Mouse (Mus musculus): ENCODE measurements at regions not wholly inside any gene's neighbourhood (a gene's known extent, or its start where the extent isn't known, plus 50 kb on each side); places are given as distances from the start of the nearest gene placed in this dataset.
A peak's percentile ranks its signal among the peaks of the same experiment; 100 is the strongest.

DNA sequence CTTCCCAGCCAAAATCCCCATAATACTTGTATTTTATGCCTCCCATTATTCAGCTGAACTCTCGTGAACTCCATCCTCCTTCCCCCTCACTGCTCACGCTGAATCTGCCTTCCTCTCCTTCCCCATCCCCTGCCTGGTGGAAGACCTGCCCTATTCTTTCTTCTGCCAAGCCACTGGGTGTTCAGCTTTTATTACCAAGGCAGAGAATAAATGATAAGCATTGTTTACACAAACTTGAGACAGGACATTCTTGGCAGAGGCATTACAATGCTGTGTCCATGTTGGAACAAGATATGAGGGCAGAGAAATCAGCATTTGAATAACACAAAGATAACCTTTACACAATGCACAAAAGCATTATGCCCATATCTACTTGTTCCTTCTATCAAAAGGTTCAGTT, 80.2 kb downstream of the Dhrs2 start:
- peak; percentile 9 for DNase-seq (ENCODE audit: low spot score)

DNA sequence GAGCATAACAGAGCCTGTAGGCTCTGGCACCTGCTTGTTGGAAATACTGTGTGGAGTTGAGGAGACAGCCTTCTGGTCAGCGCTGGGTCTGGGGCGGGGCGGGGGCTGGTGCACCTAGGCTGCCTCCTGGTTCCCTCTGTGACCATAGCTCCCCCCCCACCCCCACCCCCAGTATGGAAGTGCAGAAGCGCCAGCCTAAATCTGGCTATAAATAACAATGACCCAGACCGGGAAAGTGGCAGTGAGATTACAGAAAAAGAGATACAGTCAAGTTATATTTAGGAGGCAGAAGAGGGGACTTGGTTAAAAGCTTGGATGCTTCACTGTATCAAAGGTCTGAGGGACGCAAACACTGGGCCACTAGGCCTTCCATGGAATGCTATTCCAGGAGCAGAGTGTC, 91.8 kb downstream of the Dhrs2 start:
- DNase-seq (ENCODE audit: low spot score) = no peak

DNA sequence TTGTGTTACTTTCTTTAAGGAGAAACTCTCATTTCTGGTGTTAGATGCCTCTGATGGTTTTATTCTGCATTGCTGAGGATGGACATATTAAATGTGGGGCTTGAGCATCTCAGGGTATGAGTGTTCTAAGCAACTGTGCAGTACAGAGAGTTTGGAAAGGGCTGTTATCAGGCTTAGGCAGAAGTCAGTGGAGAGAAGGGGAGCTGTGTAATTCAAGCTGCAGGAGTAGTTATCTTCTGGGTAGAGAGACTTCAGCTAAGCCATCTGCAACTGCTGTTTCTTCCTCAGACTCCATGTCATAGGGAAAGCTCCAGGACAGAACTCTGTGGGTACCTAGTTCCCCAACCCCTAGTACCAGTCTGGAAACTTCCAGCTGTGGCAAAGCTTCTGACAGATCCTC, 102.1 kb downstream of the Dhrs2 start:
- DNase-seq (ENCODE audit: low spot score) = no peak

DNA sequence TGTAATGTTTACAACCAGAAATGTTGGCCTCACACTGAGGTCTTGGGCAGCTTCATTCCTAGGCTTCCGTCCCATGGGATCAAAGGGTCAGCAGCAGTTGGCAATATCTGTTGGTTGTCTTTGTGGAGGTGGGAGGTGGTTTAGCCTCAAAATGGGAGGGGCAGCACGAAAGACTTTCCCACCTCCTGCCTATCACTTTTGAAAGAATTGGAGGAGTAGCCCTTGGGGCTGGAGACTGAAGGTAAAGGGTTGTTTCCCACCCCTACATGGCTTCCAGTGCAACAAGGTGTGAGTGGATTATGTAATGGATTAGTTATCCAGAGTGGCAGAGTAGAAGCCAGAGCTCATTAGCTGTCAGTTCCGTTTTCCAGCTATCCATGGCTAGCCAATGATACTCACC, 102.5 kb downstream of the Dhrs2 start:
- no peak for DNase-seq (ENCODE audit: low spot score)

DNA sequence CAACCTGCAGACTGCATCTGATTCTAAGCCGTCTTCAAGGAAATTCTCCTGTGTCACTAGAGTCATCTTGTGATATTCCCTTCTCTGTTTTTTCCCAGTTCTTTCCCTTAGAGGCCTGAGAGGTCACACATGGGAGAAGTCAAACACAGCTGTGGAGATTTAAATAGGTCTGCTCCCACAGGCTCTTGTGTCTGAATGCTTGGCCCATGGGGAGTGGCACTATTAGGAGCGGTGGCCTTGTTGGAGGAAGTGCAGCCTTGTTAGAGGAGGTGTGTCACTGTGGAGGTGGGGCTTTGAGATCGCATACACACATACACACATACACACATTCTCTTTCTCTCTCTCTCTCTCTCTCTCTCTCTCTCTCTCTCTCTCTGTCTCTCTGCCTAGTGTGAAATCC, 112.0 kb downstream of the Dhrs2 start:
- no peak for DNase-seq (ENCODE audit: low spot score)

DNA sequence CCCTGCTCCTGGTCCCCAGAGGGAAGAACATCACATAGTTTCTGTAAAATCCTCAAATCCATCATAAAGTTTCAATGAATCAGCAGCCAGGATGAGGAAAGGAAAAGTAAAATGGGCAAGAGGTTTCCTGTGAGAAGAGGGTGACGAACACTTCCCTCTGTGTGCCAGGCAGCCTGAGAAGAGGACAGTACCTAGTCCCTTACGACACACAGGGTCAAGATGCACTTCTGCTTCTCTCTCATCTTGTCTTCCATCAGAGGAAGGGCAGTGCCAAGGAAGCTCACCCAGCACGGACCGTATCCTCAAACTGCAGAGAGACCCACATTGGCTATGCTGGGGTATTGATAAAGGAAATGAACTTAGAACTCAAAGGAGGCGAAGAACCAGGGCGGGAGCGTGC, 112.5 kb downstream of the Dhrs2 start:
- DNase-seq (ENCODE audit: low spot score) = no peak

DNA sequence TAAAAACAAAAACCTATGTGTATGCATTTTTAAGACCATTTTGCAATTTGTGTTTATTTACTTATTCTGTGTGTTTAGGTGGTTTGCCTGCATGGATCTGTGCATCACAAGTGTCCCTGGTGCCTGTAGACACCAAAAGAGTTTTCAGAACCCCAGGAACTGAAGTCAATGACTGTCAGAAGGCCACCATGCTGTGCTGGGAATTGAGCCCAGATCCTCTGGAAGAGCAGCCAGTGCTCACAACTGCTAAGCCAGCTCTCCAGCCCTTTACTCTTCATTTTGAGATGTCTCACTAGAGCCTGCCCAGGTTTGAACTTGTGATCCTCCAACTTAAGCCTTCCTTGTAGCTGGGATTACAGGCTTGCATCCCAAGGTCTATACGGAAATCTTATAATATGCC, 113.8 kb downstream of the Dhrs2 start:
- no peak for DNase-seq (ENCODE audit: low spot score)

DNA sequence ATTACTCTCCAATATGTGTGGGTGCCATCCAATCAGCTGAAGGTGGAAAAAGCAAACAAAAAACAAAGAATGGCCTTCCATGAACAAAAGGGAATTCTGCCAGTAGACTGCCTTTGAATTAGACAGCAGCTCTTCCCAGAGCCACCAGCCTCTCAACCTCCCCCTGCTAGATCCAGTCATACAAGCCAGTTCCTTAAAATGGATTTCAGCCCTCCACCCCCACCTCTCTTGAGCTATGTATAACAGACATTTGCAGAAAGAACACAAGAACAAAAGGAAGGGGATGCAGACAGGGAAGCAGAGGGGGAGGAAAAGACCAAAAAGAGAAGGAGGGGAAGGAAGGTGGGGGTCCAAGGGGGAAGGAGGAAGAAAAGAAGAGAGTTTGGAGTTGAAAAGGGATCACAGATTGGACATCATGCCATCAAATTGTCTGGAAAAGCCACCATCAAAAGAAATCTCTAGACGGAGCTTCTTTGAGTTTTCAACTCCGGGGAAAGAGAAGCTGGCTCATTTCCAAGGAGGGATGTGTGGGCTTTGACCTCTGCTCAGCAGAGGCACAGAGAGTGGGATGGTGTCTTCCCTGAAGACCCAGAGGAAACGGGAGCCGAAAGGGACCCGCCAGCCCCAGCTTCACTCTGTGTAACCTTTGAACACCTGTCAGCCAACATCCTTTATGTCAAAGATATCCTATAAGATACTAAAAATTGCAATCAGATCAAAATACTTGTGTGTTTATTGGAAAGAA, 114.8 kb downstream of the Dhrs2 start:
- no peak for DNase-seq (ENCODE audit: low spot score)

DNA sequence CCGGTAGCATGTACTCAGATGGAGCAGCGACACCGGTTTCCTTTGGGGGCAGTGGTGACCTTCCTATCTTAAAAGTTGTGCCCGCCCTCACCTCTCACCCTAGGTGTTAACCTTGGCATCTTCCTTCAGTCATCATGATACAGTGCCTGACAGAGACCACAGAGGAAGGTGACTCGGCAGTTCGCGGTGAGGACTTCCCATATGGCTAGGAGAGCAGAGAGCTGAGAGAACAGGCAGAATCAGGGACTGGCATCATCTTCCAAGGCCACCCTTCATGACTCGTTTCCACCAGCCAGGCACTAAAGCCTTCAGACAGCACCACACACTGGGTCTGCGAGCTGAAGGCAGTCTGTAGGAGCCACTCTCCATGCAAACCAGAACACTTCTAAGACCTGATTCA, 116.2 kb downstream of the Dhrs2 start:
- DNase-seq (ENCODE audit: low spot score) = no peak

DNA sequence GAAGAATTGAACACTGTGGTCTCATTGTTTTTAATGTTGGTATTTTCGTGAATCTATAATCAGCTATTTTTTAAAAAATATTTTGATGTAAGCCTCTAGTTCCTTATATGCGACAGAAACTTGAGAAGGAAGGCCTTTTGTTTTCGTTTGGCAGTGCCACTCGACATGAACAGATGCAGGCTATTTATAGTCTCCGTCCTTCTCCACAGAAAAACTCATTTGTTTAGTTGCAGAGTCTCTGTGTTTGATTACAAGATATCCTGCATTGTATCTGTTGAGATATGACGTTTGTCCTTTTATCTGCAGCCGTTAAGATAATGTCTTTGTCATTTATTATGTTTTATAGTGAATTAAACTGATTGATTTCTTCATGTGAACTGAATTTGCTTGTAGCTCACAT, 116.7 kb downstream of the Dhrs2 start:
- peak; percentile 35 for DNase-seq (ENCODE audit: low spot score)

DNA sequence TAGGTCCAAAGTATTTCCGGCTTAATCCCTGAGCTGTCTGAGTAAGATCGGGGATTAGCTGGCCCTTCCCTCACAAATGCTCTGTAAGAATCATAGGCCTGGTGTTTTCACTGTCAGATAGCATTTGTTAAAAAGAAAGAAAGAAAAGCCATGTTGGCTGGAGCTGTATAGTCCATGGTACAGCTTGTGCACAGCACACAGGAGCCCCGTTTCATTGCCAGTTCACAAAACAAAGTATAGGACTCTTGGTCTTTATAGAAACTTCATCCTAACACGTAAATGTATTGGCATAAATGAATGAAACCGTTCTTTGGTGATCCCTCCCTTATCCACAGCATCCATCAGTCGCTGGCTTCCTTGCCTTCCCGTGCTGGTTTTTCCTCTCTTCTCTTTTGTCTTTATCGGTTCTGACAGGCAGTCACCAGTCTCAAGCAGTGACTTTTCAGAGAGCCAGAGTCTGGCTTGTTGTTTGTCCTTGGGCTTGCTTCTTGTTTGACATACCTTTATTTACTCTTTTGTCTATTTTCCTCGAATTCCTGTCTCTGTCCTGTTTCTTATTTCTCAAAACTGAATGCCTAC, 117.3 kb downstream of the Dhrs2 start:
- no peak for DNase-seq (ENCODE audit: low spot score)

DNA sequence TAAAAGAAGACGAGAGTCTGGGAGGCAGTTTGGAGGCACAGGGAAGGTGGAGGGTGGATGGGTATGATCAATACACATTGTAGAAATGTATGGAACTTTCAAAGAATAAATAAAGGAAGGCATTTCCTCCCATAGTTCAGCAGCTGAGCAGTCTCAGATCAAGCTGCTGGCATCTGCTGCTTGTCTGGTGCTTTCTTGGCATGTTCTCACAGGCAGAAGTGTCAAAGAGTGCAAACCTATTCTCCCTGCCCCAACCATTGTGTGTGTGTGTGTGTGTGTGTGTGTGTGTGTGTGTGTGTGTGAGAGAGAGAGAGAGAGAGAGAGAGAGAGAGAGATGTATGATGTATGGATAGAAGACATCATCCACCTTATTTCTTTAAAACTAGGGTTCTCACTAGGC, 121.5 kb downstream of the Dhrs2 start:
- no peak for DNase-seq (ENCODE audit: low spot score)

DNA sequence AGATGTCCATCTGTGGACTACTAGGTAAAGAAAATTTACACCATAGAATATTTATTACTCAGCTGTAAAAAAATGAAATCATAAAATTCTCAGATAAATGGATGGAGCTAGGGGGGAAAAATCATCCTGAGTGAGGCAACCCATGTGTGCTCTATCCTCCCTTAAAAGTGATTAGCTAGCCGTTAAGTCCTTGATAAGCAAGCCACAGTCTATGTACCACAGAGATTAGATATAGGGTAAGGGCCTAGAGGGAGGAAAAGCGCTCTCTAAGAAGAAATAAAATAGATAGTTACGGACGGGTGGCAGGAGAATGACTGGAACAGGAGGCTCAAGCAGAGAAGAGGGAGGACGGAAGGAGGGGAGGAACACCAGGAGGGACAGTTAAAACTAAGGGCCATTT, 122.1 kb downstream of the Dhrs2 start:
- DNase-seq (ENCODE audit: low spot score) = no peak

DNA sequence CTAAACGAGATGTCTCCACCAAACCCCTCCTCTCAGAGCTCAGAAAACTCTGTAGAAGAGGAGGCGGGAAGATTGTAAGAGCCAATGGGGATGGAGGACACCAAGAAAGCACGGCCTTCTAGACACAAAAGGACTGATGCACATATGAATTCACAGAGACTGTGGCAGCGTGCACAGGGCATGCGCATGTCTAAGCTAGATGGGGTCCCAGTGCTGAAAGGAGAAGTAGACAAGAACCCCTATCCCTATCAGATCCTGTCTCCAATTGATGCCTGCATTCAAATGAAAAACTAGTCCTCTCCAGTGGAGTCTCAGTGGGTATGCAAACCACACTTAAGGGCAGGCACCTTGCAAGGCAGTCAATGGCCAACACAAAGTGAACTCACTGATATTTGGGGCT, 123.3 kb downstream of the Dhrs2 start:
- no peak for DNase-seq (ENCODE audit: low spot score)

DNA sequence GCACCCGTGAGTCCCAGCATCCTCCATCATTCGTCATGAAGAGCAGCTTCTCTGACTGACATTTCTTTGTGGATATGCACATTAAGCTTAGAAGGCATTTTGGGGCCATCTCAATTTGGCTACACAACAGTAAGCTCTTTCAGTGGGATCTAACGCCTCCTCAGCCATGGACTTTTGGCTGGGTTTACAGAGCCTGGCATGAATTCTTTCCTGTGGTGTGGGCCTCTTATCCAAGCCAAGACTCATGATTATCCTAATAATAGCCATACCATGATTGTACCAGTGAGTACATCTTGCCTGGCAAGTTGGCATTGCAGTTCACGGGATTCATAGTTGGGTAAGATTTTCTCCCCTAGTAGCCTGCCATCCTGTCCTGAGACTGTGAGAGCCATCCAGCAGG, 126.3 kb downstream of the Dhrs2 start:
- no peak for DNase-seq (ENCODE audit: low spot score)

DNA sequence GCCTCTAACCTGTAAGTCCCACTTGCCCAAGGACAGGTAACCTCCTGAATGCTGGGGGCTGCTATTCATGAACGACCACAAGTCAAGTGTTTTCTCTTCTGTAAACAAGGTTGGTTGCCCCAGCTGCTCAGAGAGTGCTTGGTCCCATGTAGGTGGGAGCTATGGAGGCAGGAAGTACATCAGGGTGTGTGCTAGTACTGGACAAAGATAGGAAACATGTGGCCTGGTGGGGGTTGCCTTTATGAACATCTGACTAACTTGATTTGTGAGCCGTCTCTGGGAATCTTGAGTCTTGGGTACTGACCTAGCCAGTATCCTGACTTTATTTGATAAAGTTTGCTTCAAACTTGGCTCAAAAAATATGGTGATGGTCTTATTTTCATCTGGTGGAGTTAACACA, 121.3 kb upstream of the Dhrs4 start:
- DNase-seq (ENCODE audit: low spot score) = no peak

DNA sequence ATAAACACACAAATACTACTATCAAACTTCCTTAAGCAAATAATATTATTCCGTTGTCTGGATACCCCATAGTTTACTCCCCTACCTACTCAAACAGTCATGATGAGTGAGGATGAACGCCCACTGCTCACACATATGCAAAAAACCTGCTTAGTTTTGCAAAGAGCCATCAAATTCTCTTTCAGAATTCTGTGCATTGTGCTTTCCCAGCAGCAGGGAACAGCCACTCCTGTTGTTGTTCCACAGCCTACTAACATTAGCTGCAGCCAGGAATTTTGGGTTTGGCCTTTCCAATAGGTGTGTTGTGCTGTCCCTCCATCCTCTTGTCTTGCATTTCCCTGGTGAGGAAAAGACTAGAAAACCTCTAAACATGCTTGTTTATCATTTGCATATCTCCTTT, 120.1 kb upstream of the Dhrs4 start:
- no peak for DNase-seq (ENCODE audit: low spot score)

DNA sequence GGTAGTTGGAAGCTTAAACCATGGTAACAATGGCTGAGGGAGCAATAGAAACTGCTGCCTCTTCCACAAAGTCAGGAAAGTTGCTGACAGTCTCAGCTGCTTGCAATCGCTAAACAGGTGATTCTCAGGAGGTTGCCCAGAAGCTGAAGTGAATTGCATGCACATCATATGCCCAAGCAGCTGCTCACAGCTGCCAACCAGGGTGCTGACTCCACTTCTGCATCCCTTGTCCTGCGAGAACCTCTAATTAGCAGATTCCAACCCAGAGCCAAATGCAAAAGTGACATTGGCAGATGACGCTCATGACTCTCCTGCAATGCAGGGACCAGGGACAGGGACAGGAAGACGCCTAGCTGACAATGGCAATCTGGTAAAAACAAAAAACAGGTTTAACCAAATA, 116.2 kb upstream of the Dhrs4 start:
- no peak for DNase-seq (ENCODE audit: low spot score)

DNA sequence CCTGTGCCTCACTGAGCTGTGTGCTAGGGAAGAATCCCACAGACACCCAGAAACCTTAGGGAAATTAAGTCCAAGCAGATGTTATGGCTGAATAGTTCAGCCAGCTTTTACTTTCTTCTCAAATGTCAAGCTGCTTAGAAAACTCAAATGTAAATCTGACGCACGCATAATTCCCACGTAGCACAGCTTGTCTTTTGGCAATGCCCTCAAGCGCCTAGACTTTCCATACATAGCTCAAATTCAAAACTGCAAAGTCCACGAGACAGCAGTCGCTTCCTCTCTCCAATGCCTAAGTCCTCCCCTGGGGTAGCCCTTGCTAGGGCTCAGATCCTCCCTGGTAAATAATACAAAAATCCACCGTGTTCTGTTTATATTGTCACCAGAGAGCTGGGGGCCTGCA, 115.8 kb upstream of the Dhrs4 start:
- DNase-seq (ENCODE audit: low spot score) = no peak

DNA sequence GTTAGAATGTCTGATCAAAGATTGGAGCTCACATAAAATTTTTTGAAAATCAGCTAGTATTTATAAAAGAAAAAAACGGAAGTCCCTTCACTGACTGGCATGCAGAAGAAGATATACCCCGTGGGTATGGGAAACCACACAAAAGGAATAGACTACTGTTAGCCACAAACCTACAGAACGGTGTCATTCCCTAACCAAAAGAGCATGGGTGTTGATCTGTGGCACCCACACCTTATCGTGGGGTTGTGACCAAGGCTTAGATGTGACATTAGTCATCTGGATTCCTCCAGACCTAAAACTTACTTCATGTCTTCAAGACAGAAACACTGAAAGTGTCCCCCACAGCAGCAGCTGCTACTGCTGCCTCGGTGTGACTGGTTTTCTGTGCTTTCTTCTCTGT, 108.2 kb upstream of the Dhrs4 start:
- no peak for DNase-seq (ENCODE audit: low spot score)

DNA sequence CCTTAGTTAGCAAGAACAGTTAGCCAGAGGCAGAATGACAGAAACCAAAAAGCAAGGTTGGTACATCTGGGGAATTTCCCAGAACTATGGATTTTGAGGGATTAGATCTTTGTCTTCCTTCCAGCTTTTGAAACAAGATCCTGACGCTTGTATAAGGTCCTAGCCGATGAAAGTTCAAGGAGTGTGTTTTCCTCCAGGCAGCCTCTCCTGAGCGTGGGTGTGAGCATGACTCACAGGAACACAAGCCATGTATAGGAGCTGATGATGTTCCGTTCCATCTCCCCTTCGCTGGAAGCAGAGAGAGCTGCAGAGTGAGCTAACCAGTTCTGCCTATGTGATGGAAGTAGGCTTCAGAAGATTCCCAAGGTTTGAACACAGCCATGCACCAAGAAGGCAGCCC, 105.6 kb upstream of the Dhrs4 start:
- DNase-seq (ENCODE audit: low spot score) = no peak

DNA sequence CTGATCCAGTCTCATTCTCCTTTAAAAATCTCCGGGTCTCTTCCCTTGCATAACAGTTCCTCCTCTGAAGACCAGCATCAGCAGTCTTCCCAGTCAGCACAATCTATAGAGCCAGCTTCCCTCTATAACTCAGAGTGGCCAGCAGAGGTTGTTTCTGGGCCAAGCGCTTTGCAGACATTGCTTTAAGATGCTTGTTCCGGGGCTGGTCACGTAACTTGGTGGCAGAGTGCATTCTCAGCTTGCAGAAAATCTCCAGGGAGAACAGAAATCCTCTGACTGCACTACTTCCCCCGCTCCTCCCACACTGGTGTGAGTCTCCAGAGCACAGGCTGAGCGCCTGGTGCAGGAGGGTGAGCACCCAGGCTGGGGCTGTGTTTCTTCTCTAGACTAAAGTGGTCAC, 91.8 kb upstream of the Dhrs4 start:
- no peak for DNase-seq (ENCODE audit: low spot score)

DNA sequence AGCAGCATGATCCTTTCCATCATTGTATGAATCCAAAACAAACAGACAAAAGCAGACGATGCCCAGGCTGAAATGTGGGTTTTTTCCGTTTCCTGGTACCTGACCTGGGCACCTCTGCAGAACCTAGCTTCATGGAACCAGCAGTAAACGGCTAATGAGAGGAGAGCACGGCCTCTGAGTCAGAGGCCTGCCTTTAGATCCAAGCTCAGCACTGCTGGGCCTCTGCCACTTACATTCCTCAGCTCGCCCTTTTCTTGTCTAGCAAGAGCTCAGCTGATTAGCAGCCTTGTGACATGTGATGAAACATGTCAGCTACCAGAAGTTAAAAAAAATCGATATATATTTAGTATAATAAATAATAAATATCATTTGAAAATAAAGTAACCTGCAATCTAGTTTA, 91.2 kb upstream of the Dhrs4 start:
- no peak for DNase-seq (ENCODE audit: low spot score)

DNA sequence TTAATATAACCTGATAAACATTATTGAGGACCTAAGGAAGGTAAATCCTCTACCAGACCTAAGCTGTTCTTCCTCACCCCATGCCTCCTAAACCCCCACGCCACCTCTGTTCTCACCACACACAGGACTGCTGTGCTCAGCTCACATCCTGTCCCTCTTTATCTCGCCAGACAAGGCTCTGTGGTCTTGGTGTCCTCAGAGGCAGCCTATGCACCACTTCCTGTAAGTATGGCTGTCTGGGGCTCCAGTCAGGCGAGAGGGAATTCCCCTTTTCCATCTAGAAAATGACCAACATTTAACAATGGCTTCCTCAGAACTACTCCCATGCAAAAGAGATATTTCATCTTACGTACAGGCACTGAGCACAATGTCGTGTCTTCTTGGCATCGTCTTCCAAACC, 86.2 kb upstream of the Dhrs4 start:
- DNase-seq (ENCODE audit: low spot score) = no peak
